15 mouse cellular contexts compared by ENCODE assay signal in the genomic region with DNA sequence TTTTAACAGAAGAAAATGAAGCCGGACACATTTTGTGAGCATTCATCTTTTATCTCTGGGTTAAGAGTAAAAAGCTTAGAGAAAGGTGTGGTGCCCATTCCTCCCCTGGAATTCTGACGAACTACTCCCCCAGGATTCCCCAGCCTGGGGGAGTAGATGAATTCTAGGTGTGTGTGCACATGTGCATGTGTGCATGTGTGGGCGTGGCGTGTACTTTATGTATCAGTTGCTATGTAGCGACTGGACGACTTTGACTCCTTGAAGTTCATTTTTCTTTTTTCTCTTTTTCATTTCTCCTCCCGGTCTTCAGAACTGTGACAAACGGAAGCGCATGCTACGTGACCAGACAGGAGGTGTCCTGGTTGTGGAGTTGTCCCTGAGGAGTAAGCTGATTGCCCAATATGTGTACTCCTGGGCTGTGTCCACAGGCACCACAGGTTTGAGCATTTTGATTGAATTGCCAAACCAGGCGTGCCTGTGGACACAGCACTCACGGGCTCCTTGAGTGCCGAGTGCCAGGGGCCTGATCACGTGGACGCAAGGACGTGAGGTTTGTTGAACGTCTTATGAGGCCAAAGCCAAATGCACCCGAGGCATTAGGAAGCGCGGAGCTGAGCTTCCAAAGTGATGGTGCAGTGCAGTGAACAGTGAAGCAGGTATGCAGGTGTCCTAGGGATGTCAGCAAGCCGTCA. TPM values are rescaled to one million over a fixed set of nuclear protein-coding genes. Genes with fewer than 3 reads are reported as not detected.
DNase-seq lines count a peak whose midpoint lies in the region; ATAC-seq and TF ChIP-seq lines count a peak whose summit lies in the region.
"Had no signal": no experiment of that assay in that cellular context is flagged by ENCODE, and none has a peak within 500 bp of the region (broad histone marks: within the 10 kb centered on the region; RNA-seq: fewer than 3 reads in every experiment).

No protein-coding gene starts in this region.

- no peak for DNase-seq in gastrocnemius, adult 2 months
- no peak for DNase-seq in gastrocnemius, postnatal 14 days
- DNase-seq in urinary bladder, postnatal 36 days (ENCODE audit: low spot score in 2 of 2): peak; percentile 42 to 74
- no peak for DNase-seq in urinary bladder, postnatal 4 days (ENCODE audit: low spot score in 2 of 2)
- no peak for DNase-seq in thymus, postnatal 4 days
- no peak for DNase-seq in spleen, postnatal 4 days (ENCODE audit: low spot score in 2 of 2)
- DNase-seq in ovary, postnatal 14 days (ENCODE audit: low spot score): no peak
- DNase-seq: cerebellum, adult 8-10 months; kidney, postnatal 10 days; right cerebral cortex, postnatal 4 days had no signal

- H3K9ac ChIP-seq in lung, embryonic 15.5 days: no peak overlapping the region
- H3K9ac ChIP-seq: neural tube, embryonic 12.5 days had no signal

- H3K27me3 ChIP-seq in lung, embryonic 15.5 days: no peaks in the 10 kb centered on the region
- H3K27me3 ChIP-seq: neural tube, embryonic 12.5 days had no signal

- intact Hi-C loops in gastrocnemius, adult 2 months (cut with DNase I): no loop called here
- intact Hi-C loops in gastrocnemius, postnatal 14 days (cut with DNase I; ENCODE audit: low total_unique reads): loop anchor here (5.0 kb wide), 1 partner anchor 85 kb away; no protein-coding TSS in a partner anchor

- H3K4me1 ChIP-seq in lung, embryonic 15.5 days: peaks cover 42% of the 10 kb centered on the region
- H3K4me1 ChIP-seq: neural tube, embryonic 12.5 days had no signal

- no peaks in the 10 kb centered on the region for H3K36me3 ChIP-seq in lung, embryonic 15.5 days
- H3K36me3 ChIP-seq: neural tube, embryonic 12.5 days had no signal

- no peaks in the 10 kb centered on the region for H3K9me3 ChIP-seq in lung, embryonic 15.5 days
- H3K9me3 ChIP-seq: megakaryocyte, embryonic 14.5 days; neural tube, embryonic 12.5 days had no signal

- no peak overlapping the region for H3K4me2 ChIP-seq in lung, embryonic 15.5 days
- H3K4me2 ChIP-seq: neural tube, embryonic 12.5 days had no signal

- peak; percentile 67 for ATAC-seq in lung, embryonic 15.5 days (ENCODE audit: borderline replicate concordance, extremely low read depth, low FRiP score, low TSS enrichment)

- H3K27ac ChIP-seq in gastrocnemius, adult 2 months: peak overlapping the region; percentile 79; the same call in 1 of the 2 replicates
- H3K27ac ChIP-seq in lung, embryonic 15.5 days: peak overlapping the region; percentile 84
- H3K27ac ChIP-seq: neural tube, embryonic 12.5 days had no signal

- H3K4me3 ChIP-seq in gastrocnemius, adult 2 months: no peak overlapping the region
- H3K4me3 ChIP-seq in lung, embryonic 15.5 days: no peak overlapping the region
- H3K4me3 ChIP-seq: megakaryocyte, embryonic 14.5 days; neural tube, embryonic 12.5 days had no signal

- TF ChIP-seq CTCF in gastrocnemius, adult 2 months (IDR thresholded peaks at IDR 0.05): no peak

- WGBS in lung, embryonic 15.5 days: 59% methylated on average over 21 of the region's 21 CpGs

RNA-seq across cellular contexts. Expression of a gene that starts 11.9 kb away (rescaled TPM):
- not detected for total RNA-seq in gastrocnemius, adult 2 months (2021)
- total RNA-seq in gastrocnemius, postnatal 14 days (2021): under 1 TPM; 0.64 to 0.66 TPM
- polyA plus RNA-seq in lung, embryonic 15.5 days (2015; fragmentation: Nextera tagmentation; extraction: Ambion mirVana): 0.15 TPM in 1 of 2 replicates, not detected in the other
- total RNA-seq: hematopoietic stem cell, adult 5-6 weeks had no signal
- polyA plus RNA-seq: C2C12; neural tube, embryonic 12.5 days had no signal

RNA-seq across cellular contexts. Expression of a gene that starts 48.6 kb away (rescaled TPM):
- under 1 TPM; 0.15 to 0.39 TPM for total RNA-seq in gastrocnemius, adult 2 months (2021)
- total RNA-seq in gastrocnemius, postnatal 14 days (2021): under 1 TPM; 0.10 to 0.24 TPM
- polyA plus RNA-seq in lung, embryonic 15.5 days (2015; fragmentation: Nextera tagmentation; extraction: Ambion mirVana): 0.05 TPM in 1 of 2 replicates, not detected in the other
- total RNA-seq: hematopoietic stem cell, adult 5-6 weeks had no signal
- polyA plus RNA-seq: neural tube, embryonic 12.5 days had no signal

RNA-seq across cellular contexts. Expression of a gene that starts 59.3 kb away (rescaled TPM):
- 1 to 10 TPM; 2.9 to 6.3 TPM for total RNA-seq in gastrocnemius, adult 2 months (2021)
- 1 to 10 TPM; 7.4 to 9.3 TPM for total RNA-seq in gastrocnemius, postnatal 14 days (2021)
- 81.8 and 83.7 TPM in 2 replicates for polyA plus RNA-seq in lung, embryonic 15.5 days (2015; fragmentation: Nextera tagmentation; extraction: Ambion mirVana)

Comparison
In these comparisons a context has a peak if more than half of its experiments do, and no peak if none do; other contexts are left out.
1. DNase-seq: peak in urinary bladder, postnatal 36 days (2 of 2); none in gastrocnemius, adult 2 months (single experiment), gastrocnemius, postnatal 14 days (single experiment), urinary bladder, postnatal 4 days (0 of 2), thymus, postnatal 4 days (single experiment), spleen, postnatal 4 days (0 of 2) and ovary, postnatal 14 days (single experiment).